Mouse (Mus musculus) 3T3-L1 (cell line): ENCODE measurements around the gene Klk11.

Experiments used
- DNase-seq: peaks from one replicate; pipeline ENCODE4 v3.0.0-alpha.2; 2015; ENCODE audit warnings: low read depth, low spot score

Gene Klk11

DNA sequence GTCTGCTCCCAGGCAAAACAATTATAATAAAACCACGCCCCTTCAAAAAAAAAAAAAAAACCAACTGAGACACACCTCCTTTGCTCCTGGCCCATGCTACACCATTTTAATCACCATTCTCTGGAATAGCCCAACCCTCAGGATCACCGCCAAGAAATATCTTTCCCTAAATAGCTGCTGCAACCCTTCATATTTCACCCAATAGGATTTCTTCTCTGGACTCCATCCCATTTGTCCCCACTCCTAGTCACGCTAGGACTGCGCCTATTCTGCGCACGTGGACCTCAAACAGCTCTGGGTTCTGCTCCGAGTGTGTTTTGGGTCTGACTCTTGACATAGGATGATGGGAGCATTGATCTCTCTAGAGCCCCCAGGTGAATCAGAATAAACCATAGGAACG lies 22.0 kb downstream of the Klk11 start:
- no peak for DNase-seq

GRCm38 (mm10) chr7:43797333-43797769 lies 22.9 kb downstream of the Klk11 start, which contains the start of gene Klk8:
Klk8 (plus strand) TSS chr7:43797577.
- no peak for DNase-seq

- no peak for DNase-seq
Observed at GRCm38 (mm10) chr7:43797844-43798462, 23.5 kb downstream of the Klk11 start.

DNA sequence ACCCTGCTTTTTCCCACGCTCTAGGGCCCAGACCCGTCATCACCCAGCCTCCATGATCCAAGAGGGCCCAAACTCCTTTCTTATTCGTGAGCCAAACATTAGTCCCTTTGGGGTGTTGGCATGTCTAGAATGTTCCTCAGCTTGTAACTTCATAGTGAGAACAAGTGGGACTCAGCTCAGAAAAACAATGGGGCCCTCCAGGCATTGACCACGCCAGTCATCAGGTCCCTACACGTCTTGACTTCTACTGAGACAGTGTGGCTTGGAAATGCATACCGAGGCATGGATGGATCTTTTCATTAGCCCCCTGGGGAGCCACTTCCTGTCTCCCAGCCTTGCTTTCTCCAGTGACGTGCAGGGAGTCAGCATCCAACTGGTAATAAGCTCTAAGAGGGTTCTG lies 25.5 kb downstream of the Klk11 start:
- DNase-seq, result no peak

GRCm38 (mm10) chr7:43810994-43811393 lies 36.6 kb downstream of the Klk11 start, which contains the start of gene Klk7:
Klk7 (plus strand) TSS chr7:43811294.
- no peak for DNase-seq

- DNase-seq, result no peak
Observed at GRCm38 (mm10) chr7:43815211-43815610, 40.8 kb downstream of the Klk11 start.

GRCm38 (mm10) chr7:43816746-43817145 lies 42.3 kb downstream of the Klk11 start:
- DNase-seq, result no peak

DNA sequence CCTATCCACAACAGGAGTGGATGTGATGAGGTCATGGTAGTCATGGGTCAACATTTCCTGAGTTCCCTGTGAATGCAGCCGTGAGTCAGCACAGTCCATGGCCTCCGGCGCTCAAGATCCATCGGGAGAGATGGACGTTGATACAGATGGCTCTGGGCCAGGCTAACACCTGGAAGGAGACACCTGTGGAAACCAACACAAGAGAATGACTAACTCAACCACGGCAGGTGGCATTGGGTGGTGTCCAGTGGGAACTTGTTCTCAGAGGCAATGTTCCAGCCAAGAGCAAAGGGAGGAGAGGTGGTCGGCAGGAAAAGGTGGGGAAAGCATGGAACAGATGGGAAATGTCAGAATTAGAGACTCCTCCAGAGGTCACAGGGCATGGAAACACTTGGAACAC lies 47.2 kb downstream of the Klk11 start:
- no peak for DNase-seq

- no peak for DNase-seq
Observed at GRCm38 (mm10) chr7:43824199-43824598, 49.8 kb downstream of the Klk11 start, which contains the start of gene Klk6. Klk6 (plus strand) TSS chr7:43824499.

DNA sequence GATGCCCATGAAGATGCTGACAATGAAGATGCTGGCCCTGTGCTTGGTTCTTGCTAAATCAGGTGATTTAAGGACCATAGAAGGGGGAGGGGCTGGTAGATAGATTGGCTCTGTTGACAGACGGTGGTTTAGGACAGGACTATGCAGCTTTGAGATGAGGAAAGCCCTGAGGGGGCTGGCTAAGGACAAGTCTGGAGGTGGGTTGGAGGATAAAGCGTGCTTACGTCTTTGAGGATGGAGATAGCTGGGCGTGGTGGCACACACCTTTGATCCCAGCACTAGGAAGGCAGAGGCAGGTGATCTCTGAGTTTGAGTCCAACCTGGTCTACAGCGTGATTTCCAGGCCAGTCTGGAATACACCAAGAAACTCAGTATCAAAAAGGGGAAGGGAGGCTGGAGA lies 51.7 kb downstream of the Klk11 start:
- DNase-seq, result no peak

DNA sequence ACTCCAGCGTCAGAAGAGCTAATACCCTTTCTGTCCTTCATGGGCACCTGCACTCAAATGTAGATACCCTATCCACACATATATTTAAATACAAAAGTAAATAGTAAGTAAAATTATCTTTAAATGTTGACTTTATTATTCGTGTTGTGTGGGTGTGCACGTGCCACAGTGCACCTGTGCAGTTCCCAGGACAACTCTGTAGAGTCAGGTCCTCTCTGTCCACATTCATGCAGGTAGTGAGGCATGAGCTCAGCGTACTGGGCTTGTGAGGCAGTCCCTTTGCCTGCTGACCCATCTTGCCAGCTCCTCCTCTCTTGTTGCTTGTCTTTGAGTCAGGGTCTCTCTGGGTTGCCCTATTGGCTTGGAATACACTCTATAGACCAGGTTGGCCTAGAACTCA lies 53.3 kb downstream of the Klk11 start:
- DNase-seq, result no peak
